Mouse (Mus musculus): ENCODE measurements around the gene Napsa. TPM values are rescaled to one million over a fixed set of nuclear protein-coding genes. Genes with fewer than 3 reads are reported as not detected.

Napsa gene
- 2.1 and 2.2 TPM in 2 replicates for polyA plus RNA-seq (2015; fragmentation: Nextera tagmentation; extraction: Ambion mirVana)

DNA sequence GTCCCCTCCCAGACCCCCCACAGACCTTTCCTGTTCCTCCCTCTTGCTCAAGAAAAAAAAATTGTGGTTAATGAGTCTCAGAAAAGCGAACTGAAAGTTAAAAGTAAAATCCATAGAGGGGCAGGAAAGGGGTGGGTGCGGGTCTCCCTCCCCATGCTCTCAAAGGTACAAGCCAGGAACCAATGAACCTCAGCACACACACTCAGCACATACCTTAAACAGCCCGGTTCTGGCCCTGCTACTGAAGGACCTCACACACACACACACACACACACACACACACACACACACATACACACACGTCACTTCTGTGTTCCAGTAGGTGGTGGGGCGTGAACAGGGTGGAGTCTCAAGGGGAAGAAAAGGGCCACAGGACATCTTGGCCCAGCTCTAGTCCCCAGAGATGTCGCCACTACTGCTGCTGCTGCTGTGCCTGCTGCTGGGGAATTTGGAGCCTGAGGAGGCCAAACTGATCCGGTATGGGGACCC, at the start of gene Napsa:
Gene Napsa, plus strand, starts transcription at position 168 of the 489 bp plus-strand sequence.
- Histone ChIP-seq H3K36me3 (no peaks in the 10 kb centered on the region), H3K27me3 (no peaks in the 10 kb centered on the region), H3K27ac (replicated peaks) (no peak within 1 kb of the TSS), H3K4me2 (no peak within 1 kb of the TSS), H3K9me3 (no peaks in the 10 kb centered on the region), H3K4me1 (replicated peaks) (no peaks in the 10 kb centered on the region), H3K4me3 (no peak within 1 kb of the TSS), H3K9ac (no peak within 1 kb of the TSS)
- 30% methylated on average over 7 of the region's 7 CpGs for WGBS
- ATAC-seq (ENCODE audit: low FRiP score, low read depth): no peak

DNA sequence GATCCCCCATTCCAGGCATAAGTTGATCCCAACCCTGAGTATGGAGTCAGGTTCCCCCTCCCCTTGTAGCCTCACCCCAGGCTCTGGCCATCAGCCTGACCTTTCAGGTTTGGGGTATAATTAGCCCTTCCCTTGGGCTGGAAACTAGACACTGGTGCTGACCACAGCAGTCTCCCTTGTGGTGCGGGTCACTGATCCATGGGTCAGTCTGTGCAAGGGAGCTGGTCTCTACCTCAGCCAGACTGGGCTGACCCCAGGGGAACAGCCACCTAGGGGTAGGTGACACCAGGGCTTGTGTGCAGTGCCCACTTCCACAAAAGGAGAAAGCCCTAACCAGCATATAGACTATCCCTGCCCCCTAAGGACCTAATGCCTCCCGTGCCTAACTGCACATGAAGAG, 49.1 kb upstream of the Napsa start:
- WGBS: 70% methylated on average over 2 of the region's 2 CpGs

DNA sequence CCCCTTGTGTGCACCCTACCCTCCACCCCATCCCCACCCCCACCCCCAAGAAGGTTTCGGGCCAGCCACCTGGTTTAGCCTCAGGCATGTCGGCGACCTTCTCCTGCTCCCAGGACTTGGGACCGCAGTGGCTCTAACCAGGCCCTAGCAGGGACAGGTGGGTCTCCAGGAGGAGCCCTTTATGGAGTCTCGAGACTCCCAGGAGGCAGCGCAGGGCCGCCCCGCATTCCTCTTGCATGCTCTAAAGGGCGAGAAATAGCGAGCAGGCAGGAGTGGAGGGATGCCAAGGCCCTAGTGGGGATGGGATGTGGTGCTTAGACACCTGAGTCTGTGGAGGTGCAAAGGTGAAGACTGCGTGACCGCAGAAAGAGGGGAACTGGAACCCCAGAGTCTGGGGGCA, 47.7 kb upstream of the Napsa start, which contains the start of gene Mybpc2:
Gene Mybpc2, minus strand, starts transcription at position 155 of the 400 bp plus-strand sequence.
- WGBS: 40% methylated on average over 12 of the region's 12 CpGs
- no peaks in the 10 kb centered on the region for H3K9me3 ChIP-seq
- peak within 1 kb of the TSS; percentile 39 for H3K4me2 ChIP-seq
- no peak for ATAC-seq (ENCODE audit: low FRiP score, low read depth)
- H3K27ac ChIP-seq (replicated peaks): no peak within 1 kb of the TSS
- H3K27me3 ChIP-seq: peaks cover 51% of the 10 kb centered on the region
- peaks cover 11% of the 10 kb centered on the region for H3K4me1 ChIP-seq (replicated peaks)
- H3K9ac ChIP-seq: no peak within 1 kb of the TSS
- H3K36me3 ChIP-seq: no peaks in the 10 kb centered on the region
- H3K4me3 ChIP-seq: no peak within 1 kb of the TSS

More for the DNA sequence above, 49.1 kb upstream of the Napsa start:
- Histone ChIP-seq H3K4me2 (no peak overlapping the region), H3K4me3 (no peak overlapping the region), H3K9me3 (no peaks in the 10 kb centered on the region), H3K27me3 (peaks cover 45% of the 10 kb centered on the region), H3K36me3 (no peaks in the 10 kb centered on the region), H3K27ac (replicated peaks) (no peak overlapping the region), H3K9ac (no peak overlapping the region), H3K4me1 (replicated peaks) (peaks cover 9% of the 10 kb centered on the region)
- ATAC-seq (ENCODE audit: low FRiP score, low read depth): no peak

DNA sequence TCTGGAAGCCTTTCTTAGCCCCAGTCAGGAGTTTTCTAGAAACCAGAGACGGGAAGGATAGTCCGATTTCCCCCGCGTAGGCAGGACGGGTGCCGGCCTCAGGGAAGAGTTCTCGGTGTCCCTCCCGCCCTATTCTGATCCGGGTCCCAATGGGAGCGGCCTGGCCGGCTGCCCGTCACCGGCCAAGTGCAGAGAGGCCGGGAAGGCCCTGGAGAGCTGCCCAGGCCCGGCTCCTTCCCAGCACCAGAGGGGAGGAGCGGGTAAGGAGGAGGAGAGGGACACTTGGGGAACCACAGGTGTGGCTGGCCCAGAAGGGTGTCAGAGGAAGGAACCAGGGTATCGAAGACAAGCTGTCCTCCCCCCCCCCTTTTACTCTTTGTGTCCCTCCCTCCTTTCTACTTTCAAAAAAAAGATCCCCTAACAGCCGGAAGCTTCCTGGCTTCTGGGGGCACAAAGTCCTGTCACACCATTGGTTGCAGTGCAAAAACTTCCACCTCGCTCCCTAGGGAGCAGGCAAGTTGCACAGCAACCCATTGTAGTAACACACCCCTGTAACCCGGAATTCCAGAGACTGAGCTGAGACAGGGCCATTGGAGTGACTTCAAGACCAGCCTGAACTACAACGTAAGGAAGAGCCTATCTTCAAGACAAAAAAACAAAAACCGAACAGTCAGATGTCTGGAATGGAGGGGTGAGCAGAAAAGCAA, 46.9 kb upstream of the Napsa start:
- no peak overlapping the region for H3K9ac ChIP-seq
- ATAC-seq (ENCODE audit: low FRiP score, low read depth): no peak

DNA sequence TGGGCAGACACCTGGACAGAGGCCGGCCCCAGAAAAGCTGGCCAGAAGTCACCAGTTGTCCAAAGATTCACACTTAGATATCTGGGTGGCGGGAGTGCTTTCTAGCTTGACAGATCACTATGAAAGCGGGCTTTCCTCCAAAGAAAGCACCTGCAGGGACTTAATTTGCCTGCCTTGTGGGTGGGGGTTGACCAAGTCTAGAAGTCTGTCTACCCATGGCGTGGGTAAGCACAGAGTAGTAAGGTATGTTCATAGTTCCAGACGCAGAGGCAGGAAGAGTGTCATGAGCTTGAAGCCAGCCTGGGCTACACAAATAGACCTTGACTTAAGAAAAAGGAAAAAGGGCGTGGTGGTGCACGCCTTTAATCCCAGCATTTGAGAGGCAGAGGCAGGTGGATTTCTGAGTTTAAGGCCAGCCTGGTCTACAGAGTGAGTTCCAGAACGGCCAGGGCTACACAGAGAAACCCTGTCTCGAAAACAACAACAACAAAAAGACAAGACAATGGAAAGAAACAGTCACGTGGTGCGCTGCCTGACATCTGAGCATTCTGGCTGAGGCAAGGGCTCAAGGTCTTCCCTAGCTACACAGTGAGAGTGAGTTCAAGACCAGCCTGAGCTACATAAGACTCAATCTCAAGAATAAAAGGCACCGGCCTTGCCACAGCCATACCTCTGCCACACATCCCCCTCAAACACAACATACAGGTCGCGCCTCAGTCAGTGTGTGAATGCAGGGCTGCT, 45.6 kb upstream of the Napsa start:
- Histone ChIP-seq H3K27ac (replicated peaks) (no peak overlapping the region), H3K4me2 (no peak overlapping the region), H3K36me3 (no peaks in the 10 kb centered on the region), H3K27me3 (peaks cover 48% of the 10 kb centered on the region), H3K9ac (no peak overlapping the region), H3K4me3 (no peak overlapping the region), H3K9me3 (no peaks in the 10 kb centered on the region), H3K4me1 (replicated peaks) (peaks cover 9% of the 10 kb centered on the region)
- 90% methylated on average over 14 of the region's 14 CpGs for WGBS
- ATAC-seq (ENCODE audit: low FRiP score, low read depth): no peak

More for the DNA sequence above, 46.9 kb upstream of the Napsa start:
- Histone ChIP-seq H3K4me1 (replicated peaks) (peaks cover 11% of the 10 kb centered on the region), H3K36me3 (no peaks in the 10 kb centered on the region), H3K27me3 (peaks cover 51% of the 10 kb centered on the region), H3K4me2 (peak overlapping the region; percentile 39), H3K4me3 (no peak overlapping the region), H3K9me3 (no peaks in the 10 kb centered on the region), H3K27ac (replicated peaks) (no peak overlapping the region)
- WGBS: 16% methylated on average over 21 of the region's 22 CpGs

DNA sequence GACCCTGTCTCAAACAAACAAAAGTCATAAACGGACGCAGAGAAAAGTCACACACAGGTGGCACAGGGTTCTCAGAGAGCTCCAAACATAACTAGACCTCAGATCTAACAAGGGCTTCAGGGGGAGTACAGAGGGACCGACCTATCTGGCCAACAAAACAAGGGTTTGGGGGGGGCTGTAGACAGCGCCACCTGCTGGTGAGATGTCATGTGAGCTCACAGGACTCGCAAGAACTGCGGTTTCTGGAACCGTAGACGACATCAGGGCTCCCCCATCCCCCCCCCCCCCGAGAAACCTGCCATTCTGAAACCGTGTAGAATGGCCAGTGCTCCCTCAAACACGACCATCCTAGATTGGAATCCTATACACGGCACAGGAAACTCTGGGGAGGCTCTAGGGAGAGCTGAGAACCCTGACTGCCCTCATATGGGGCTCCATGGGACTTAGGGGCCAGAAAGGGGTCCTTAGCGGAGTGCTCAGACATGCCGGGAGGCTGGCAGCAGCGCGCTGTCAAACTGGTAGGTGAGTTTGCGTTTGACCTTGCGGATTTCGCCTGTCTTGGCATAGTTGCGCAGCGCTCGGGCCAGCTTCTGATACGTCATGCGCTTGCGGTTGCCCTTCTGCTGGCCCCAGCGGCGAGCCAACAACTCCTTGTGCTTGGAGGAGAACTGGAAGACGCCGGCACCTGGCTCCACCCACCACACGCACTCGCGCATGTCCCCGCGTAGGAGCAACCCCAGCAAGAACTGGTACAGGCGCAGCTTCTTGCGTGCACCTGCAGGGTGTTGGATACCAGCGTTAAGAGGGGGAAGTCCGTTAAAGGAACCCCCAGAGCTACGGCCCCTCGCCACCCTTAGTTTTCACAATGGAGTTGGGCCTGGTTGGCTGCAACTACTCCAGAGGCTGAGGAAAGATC, 44.4 kb upstream of the Napsa start:
- Histone ChIP-seq H3K4me3 (peak overlapping the region; percentile 38), H3K27me3 (peaks cover 37% of the 10 kb centered on the region), H3K4me2 (peak overlapping the region; percentile 75), H3K9me3 (no peaks in the 10 kb centered on the region), H3K36me3 (no peaks in the 10 kb centered on the region), H3K27ac (replicated peaks) (0 out of 2 replicates have a peak overlapping the region, but pooled peaks have one; percentile 46), H3K9ac (peak overlapping the region; percentile 55), H3K4me1 (replicated peaks) (peaks cover 8% of the 10 kb centered on the region)
- ATAC-seq (ENCODE audit: low FRiP score, low read depth): peak; percentile 65
- WGBS: 7% methylated on average over 40 of the region's 40 CpGs

DNA sequence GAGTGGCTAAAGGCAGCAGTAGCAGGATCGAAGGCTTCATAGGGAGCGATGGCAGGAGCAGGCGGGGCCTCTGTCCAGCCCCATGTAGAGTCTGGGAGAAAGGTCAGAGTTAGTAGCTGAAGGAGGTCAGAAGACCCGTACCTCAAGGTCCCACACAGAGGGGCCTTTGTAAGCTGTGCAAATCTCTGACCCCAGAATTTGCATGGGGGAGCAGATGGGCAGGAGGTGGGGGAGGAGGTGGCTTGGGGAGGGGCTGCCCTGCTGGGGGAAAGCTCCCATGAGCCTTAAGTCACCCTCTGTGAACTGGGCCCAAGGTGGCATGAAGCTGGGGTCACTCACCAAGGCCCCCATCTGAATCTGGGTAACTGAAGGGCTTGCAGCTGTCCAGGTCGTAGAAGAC, 42.7 kb upstream of the Napsa start:
- WGBS: 66% methylated on average over 5 of the region's 5 CpGs
- Histone ChIP-seq H3K27me3 (peaks cover 22% of the 10 kb centered on the region), H3K4me1 (replicated peaks) (peaks cover 8% of the 10 kb centered on the region), H3K4me3 (no peak overlapping the region), H3K4me2 (no peak overlapping the region), H3K9ac (no peak overlapping the region), H3K9me3 (no peaks in the 10 kb centered on the region), H3K36me3 (no peaks in the 10 kb centered on the region), H3K27ac (replicated peaks) (no peak overlapping the region)
- no peak for ATAC-seq (ENCODE audit: low FRiP score, low read depth)

DNA sequence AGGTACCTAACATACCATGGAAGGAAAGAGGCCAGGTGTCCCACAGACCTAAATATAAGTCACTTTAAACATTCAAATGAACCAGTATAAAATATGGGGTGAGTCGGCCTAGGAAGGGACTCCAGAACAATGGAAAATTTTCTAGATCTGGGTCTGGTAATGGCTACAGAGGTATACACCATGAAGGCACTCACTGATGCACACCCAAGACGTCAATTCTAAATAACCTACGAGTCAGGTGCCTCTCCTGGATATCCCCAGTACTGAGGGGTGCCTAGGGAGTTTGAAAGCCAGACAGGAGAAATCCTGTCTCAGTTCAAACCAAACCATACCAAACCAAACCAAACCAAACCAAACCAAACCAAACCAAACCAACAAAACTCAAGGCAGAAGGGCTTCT, 41.7 kb upstream of the Napsa start:
- H3K27ac ChIP-seq (replicated peaks): no peak overlapping the region
- H3K27me3 ChIP-seq: peaks cover 13% of the 10 kb centered on the region
- H3K36me3 ChIP-seq: no peaks in the 10 kb centered on the region
- no peak overlapping the region for H3K4me2 ChIP-seq
- peaks cover 8% of the 10 kb centered on the region for H3K4me1 ChIP-seq (replicated peaks)
- 78% methylated on average over 3 of the region's 3 CpGs for WGBS
- no peak overlapping the region for H3K4me3 ChIP-seq
- H3K9me3 ChIP-seq: no peaks in the 10 kb centered on the region
- ATAC-seq (ENCODE audit: low FRiP score, low read depth): no peak
- H3K9ac ChIP-seq: no peak overlapping the region

DNA sequence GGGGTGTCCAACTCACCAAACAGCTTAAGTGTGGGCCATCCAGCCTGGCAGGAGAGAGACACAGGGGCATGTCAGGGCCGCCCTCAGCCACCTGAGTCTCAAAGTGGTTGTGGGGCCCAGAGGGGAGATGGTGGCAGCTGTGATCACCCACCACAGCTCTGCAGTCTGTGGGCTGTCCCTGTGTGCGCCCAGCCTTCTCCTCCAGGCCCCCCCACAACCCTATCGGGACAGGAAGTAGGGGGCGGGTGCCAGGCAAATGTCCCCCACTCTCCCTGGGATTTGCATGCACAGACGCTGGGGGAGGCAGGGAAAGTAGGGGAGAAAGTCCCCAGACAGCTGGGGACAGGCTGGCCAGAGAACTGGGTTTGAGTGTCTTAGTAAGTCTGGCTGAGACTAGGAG, 41.0 kb upstream of the Napsa start:
- no peak overlapping the region for H3K27ac ChIP-seq (replicated peaks)
- no peak overlapping the region for H3K4me3 ChIP-seq
- no peak overlapping the region for H3K4me2 ChIP-seq
- H3K9me3 ChIP-seq: no peaks in the 10 kb centered on the region
- peaks cover 8% of the 10 kb centered on the region for H3K4me1 ChIP-seq (replicated peaks)
- WGBS: 62% methylated on average over 5 of the region's 5 CpGs
- H3K27me3 ChIP-seq: peaks cover 12% of the 10 kb centered on the region
- no peak overlapping the region for H3K9ac ChIP-seq
- no peak for ATAC-seq (ENCODE audit: low FRiP score, low read depth)
- no peaks in the 10 kb centered on the region for H3K36me3 ChIP-seq

DNA sequence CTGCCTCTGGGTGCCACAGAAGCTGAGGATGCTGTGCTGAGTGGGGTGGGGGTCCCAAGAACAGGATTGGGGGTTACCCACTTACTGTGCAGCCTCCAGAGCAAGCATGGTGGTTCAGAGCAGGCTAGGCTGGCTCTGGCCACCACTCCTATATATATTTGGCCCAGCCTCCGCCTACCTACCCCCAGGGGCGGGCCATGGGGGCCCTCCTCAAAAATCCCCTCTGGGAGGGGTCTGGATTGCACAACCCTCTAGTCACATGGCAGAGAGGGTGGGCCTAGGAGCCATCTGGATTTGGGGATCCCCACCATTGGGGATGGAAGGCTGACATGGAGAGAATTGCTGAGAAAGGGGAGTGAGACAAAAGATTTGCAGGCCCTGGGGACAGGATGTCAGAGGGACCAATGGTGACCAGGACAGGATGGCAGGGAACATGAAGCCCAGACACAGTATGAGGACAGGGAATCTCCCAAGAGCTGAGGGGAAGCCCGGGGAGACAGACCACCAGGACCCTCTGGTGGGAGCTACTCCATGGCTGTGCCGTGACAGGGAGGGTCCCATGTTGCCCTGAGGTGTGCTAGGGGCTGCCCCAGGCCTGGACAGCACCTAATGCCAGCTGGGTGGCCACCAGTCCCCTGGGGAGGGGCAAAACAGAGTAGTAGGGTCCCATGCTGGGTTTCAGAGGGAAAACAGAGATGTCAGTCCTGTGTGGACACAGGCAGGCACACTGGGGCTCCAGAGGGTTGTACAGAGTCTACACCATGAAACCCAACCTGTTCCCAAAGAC, 40.0 kb upstream of the Napsa start, which contains the start of gene Spib:
Gene Spib, minus strand, starts transcription at position 126 of the 787 bp plus-strand sequence.
- Histone ChIP-seq H3K27me3 (peaks cover 10% of the 10 kb centered on the region), H3K9ac (no peak within 1 kb of the TSS), H3K27ac (replicated peaks) (no peak within 1 kb of the TSS), H3K4me3 (no peak within 1 kb of the TSS), H3K36me3 (no peaks in the 10 kb centered on the region), H3K4me1 (replicated peaks) (peaks cover 8% of the 10 kb centered on the region), H3K4me2 (no peak within 1 kb of the TSS), H3K9me3 (no peaks in the 10 kb centered on the region)
- ATAC-seq (ENCODE audit: low FRiP score, low read depth): no peak
- WGBS: 79% methylated on average over 4 of the region's 4 CpGs
